Mouse (Mus musculus) myocyte (in vitro differentiated cells): Measurements from ENCODE around the gene Mfsd1. TPM values are rescaled to one million over a fixed set of nuclear protein-coding genes. Genes with fewer than 3 reads are reported as not detected.

ENCODE experiments used
- H3K27me3 ChIP-seq: one replicate; pipeline ENCODE4 v1.6.1; 2011; ENCODE audit not compliant: control insufficient read depth, insufficient read depth, insufficient read length
- H3K36me3 ChIP-seq: one replicate; pipeline ENCODE4 v1.6.1; 2011; ENCODE audit not compliant: control insufficient read depth, insufficient read depth
- H3K4me2 ChIP-seq: one replicate; pipeline ENCODE4 v1.6.1; 2011; ENCODE audit warnings: low read depth, control low read depth
- H3K4me3 ChIP-seq: one replicate; pipeline ENCODE4 v1.5.1; 2011; ENCODE audit warnings: mild to moderate bottlenecking, control low read depth, moderate library complexity
- H3K79me2 ChIP-seq: one replicate; pipeline ENCODE4 v1.6.1; 2011; ENCODE audit not compliant: control insufficient read depth, insufficient read depth
- H3ac ChIP-seq: one replicate; pipeline ENCODE4 v1.6.1; 2011; ENCODE audit not compliant: control insufficient read depth, insufficient read length
- CEBPB ChIP-seq: IDR thresholded peaks from 2 replicates; pipeline ENCODE4 v1.6.1; 2011; ENCODE audit warnings: mild to moderate bottlenecking, moderate library complexity; ENCODE audit not compliant: poor library complexity, insufficient read depth, severe bottlenecking
- E2F4 ChIP-seq: IDR thresholded peaks from one replicate; pipeline ENCODE4 v1.6.1; 2011; ENCODE audit warnings: mild to moderate bottlenecking, control low read depth, moderate library complexity; ENCODE audit not compliant: insufficient read depth
- MAX ChIP-seq: IDR thresholded peaks from one replicate; pipeline ENCODE4 v1.6.1; 2011; ENCODE audit warnings: low read depth, mild to moderate bottlenecking, control low read depth
- MYOD1 ChIP-seq, 3 experiments: IDR thresholded peaks; one replicate each; pipeline ENCODE4 v1.6.1; 2011; ENCODE audit warnings: control low read depth in 2 of 3, low read depth in 2 of 3, mild to moderate bottlenecking in 2 of 3, moderate library complexity in 1 of 3; ENCODE audit not compliant: insufficient read length in 2 of 3, control insufficient read depth in 1 of 3
- MYOG ChIP-seq, 3 experiments: IDR thresholded peaks; one replicate each; pipeline ENCODE4 v1.6.1; 2011; ENCODE audit warnings: control low read depth in 2 of 3, low read depth in 2 of 3, mild to moderate bottlenecking in 2 of 3; ENCODE audit not compliant: insufficient read length in 2 of 3, control insufficient read depth in 1 of 3, insufficient read depth in 1 of 3
- POLR2A ChIP-seq: IDR thresholded peaks from one replicate; pipeline ENCODE4 v1.6.1; 2011; ENCODE audit warnings: low read depth, mild to moderate bottlenecking, control low read depth, moderate library complexity; ENCODE audit not compliant: insufficient read length
- POLR2AphosphoS2 ChIP-seq: IDR thresholded peaks from one replicate; pipeline ENCODE4 v1.6.1; 2011; ENCODE audit warnings: low read depth, control low read depth; ENCODE audit not compliant: insufficient read length
- REST ChIP-seq: IDR thresholded peaks from one replicate; pipeline ENCODE4 v1.6.1; 2011; ENCODE audit warnings: mild to moderate bottlenecking, control low read depth, moderate library complexity; ENCODE audit not compliant: insufficient read depth, insufficient read length
- SRF ChIP-seq: IDR thresholded peaks from one replicate; pipeline ENCODE4 v1.6.1; 2011; ENCODE audit warnings: low read depth; ENCODE audit not compliant: control insufficient read depth, insufficient read length
- TCF12 ChIP-seq: IDR thresholded peaks from one replicate; pipeline ENCODE4 v1.6.1; 2011; ENCODE audit warnings: mild to moderate bottlenecking, control low read depth; ENCODE audit not compliant: poor library complexity, insufficient read depth, severe bottlenecking
- TCF3 ChIP-seq: IDR thresholded peaks from one replicate; pipeline ENCODE4 v1.6.1; 2011; ENCODE audit warnings: low read depth, control low read depth; ENCODE audit not compliant: insufficient read length
- USF1 ChIP-seq: IDR thresholded peaks from one replicate; pipeline ENCODE4 v1.6.1; 2011; ENCODE audit warnings: low read depth, mild to moderate bottlenecking, control low read depth, moderate library complexity
- polyA plus RNA-seq: library from polyadenylated mRNA; unstranded; fragments of >200 nt; fragmentation: generic; extraction: Trizol; gene quantifications from one replicate; pipeline ENCODE4 v1.2.1, GENCODE M21; 2012; ENCODE audit warnings: missing spikeins

Mfsd1 gene
- polyA plus RNA-seq, 1 experiment: 44.4 TPM

GRCm38 (mm10) chr3:67576724-67577123 is 5.8 kb upstream of the Mfsd1 start:
- H3K36me3 ChIP-seq: no peaks in the 10 kb centered on the region
- H3K4me3 ChIP-seq: no peak overlapping the region
- no peaks in the 10 kb centered on the region for H3K27me3 ChIP-seq
- H3K79me2 ChIP-seq: no peaks in the 10 kb centered on the region
- H3ac ChIP-seq: no peak overlapping the region
- peak overlapping the region; percentile 34 for H3K4me2 ChIP-seq
- TF ChIP-seq MYOD1 (IDR thresholded peaks at IDR 0.05; ENCODE audit: control insufficient read depth in 1 of 3, insufficient read length in 2 of 3, low read depth in 2 of 3): no peak
- no peak for TF ChIP-seq SRF
- no peak for TF ChIP-seq TCF12
- TF ChIP-seq REST: no peak
- no peak for TF ChIP-seq TCF3
- TF ChIP-seq USF1: no peak
- no peak for TF ChIP-seq CEBPB
- TF ChIP-seq POLR2A: no peak
- TF ChIP-seq MYOG (IDR thresholded peaks at IDR 0.05; ENCODE audit: control insufficient read depth in 1 of 3, insufficient read depth in 1 of 3, insufficient read length in 2 of 3, low read depth in 2 of 3): no peak
- TF ChIP-seq E2F4: no peak
- no peak for TF ChIP-seq MAX
- TF ChIP-seq POLR2AphosphoS2: no peak

- H3K4me3 ChIP-seq: peak overlapping the region; percentile 66
- H3K36me3 ChIP-seq: no peaks in the 10 kb centered on the region
- TF ChIP-seq MYOG (IDR thresholded peaks at IDR 0.05; ENCODE audit: control insufficient read depth in 1 of 3, insufficient read depth in 1 of 3, insufficient read length in 2 of 3, low read depth in 2 of 3): no peak
- TF ChIP-seq USF1: no peak
- no peak for TF ChIP-seq MYOD1 (IDR thresholded peaks at IDR 0.05; ENCODE audit: control insufficient read depth in 1 of 3, insufficient read length in 2 of 3, low read depth in 2 of 3)
- TF ChIP-seq TCF12: no peak
- TF ChIP-seq POLR2AphosphoS2: no peak
- TF ChIP-seq CEBPB: no peak
- TF ChIP-seq REST: no peak
- TF ChIP-seq E2F4: no peak
Observed at GRCm38 (mm10) chr3:67583125-67583845, 744 bp downstream of the Mfsd1 start.

DNA sequence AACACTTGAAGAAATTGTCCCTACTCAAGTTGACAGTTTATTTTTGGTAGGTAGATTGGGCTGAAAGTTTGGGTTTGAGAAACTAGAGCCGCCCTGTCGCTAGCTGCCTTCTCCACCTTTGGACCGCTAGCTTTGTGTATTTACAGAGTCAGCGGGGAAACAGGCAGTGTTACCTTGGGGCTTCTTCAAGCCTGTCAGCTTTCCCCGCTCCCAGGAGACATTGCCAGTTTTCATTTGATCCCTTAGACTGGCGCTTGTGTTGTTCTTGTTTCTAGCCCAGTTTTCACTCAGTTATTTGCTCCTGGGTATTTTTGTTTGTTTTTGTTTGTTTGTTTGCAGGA is 1.3 kb downstream of the Mfsd1 start:
- TF ChIP-seq POLR2AphosphoS2: no peak
- Histone ChIP-seq H3K79me2 (peaks cover 9% of the 10 kb centered on the region), H3K36me3 (no peaks in the 10 kb centered on the region), H3ac (no peak overlapping the region), H3K4me3 (peak overlapping the region; percentile 66), H3K4me2 (peak overlapping the region; percentile 92), H3K27me3 (no peaks in the 10 kb centered on the region)

More at GRCm38 (mm10) chr3:67583125-67583845, 744 bp downstream of the Mfsd1 start:
- Histone ChIP-seq H3K79me2 (peaks cover 9% of the 10 kb centered on the region), H3K4me2 (peak overlapping the region; percentile 92), H3K27me3 (no peaks in the 10 kb centered on the region), H3ac (peak overlapping the region; percentile 67)

- peaks cover 15% of the 10 kb centered on the region for H3K36me3 ChIP-seq
- TF ChIP-seq POLR2AphosphoS2 (no peak), REST (no peak), CEBPB (no peak)
Observed at GRCm38 (mm10) chr3:67586511-67586910, 4.0 kb downstream of the Mfsd1 start.

DNA sequence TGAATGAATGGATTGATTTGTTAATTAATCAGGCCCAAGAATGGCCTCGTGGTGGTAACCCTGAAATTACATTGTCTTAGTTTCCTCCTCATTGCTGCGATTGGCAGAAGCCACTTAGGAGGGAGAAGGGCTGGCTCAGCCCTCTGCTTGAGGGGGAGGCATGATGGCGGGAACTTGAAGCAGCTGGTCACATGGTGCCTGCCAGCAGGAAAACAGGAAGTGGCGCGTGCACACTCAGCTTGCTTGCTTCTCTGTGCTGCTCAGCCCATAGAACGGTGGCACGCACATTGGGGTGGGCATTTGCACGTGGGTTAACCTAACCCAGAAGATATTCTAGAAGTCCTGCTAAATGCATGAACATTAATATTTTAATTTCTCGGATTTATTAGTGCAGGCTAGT is 4.9 kb downstream of the Mfsd1 start:
- H3K27me3 ChIP-seq: no peaks in the 10 kb centered on the region

More at GRCm38 (mm10) chr3:67586511-67586910, 4.0 kb downstream of the Mfsd1 start:
- Histone ChIP-seq H3K4me3 (no peak overlapping the region), H3ac (no peak overlapping the region), H3K27me3 (no peaks in the 10 kb centered on the region), H3K4me2 (no peak overlapping the region), H3K79me2 (peaks cover 9% of the 10 kb centered on the region)

More for the DNA sequence above, 4.9 kb downstream of the Mfsd1 start:
- Histone ChIP-seq H3K79me2 (peaks cover 9% of the 10 kb centered on the region), H3K36me3 (peaks cover 15% of the 10 kb centered on the region), H3ac (no peak overlapping the region), H3K4me3 (no peak overlapping the region), H3K4me2 (no peak overlapping the region)
- TF ChIP-seq POLR2A: no peak
- TF ChIP-seq MYOG (IDR thresholded peaks at IDR 0.05; ENCODE audit: control insufficient read depth in 1 of 3, insufficient read depth in 1 of 3, insufficient read length in 2 of 3, low read depth in 2 of 3): no peak
- TF ChIP-seq REST: no peak
- TF ChIP-seq POLR2AphosphoS2: no peak
- TF ChIP-seq E2F4: no peak
- TF ChIP-seq TCF12: no peak
- TF ChIP-seq USF1: no peak
- no peak for TF ChIP-seq TCF3
- TF ChIP-seq CEBPB: no peak
- TF ChIP-seq MYOD1 (IDR thresholded peaks at IDR 0.05; ENCODE audit: control insufficient read depth in 1 of 3, insufficient read length in 2 of 3, low read depth in 2 of 3): no peak
- no peak for TF ChIP-seq MAX
- TF ChIP-seq SRF: no peak
